Mouse (Mus musculus) MEL (cell line): Measurements from ENCODE around the gene Grin2b. TPM values are rescaled to one million over a fixed set of nuclear protein-coding genes. Genes with fewer than 3 reads are reported as not detected.

Experiments
- DNase-seq: peaks from one replicate; pipeline ENCODE4 v3.0.0; 2011; ENCODE audit warnings: low read depth, low spot score
- H3K27ac ChIP-seq: 2 replicates; pipeline ENCODE4 v1.5.1; 2012; ENCODE audit warnings: low read depth, mild to moderate bottlenecking, control low read depth, low read length, moderate library complexity; ENCODE audit not compliant: control insufficient read depth
- H3K27me3 ChIP-seq, 2 experiments: fragments of 150-350 bp in 1 of 2; sonication (generic) in 1 of 2; 2 replicates each; pipeline ENCODE4 v1.6.1; 2012; ENCODE audit warnings: low read length in 2 of 2, mild to moderate bottlenecking in 2 of 2, improper control_type of control experiment in 1 of 2, moderate library complexity in 1 of 2; ENCODE audit not compliant: insufficient read depth in 2 of 2, control insufficient read depth in 1 of 2
- H3K36me3 ChIP-seq, 2 experiments: 2 replicates each; pipeline ENCODE4 v1.6.1; 2012 to 2014; ENCODE audit warnings: low read length in 2 of 2, improper control_type of control experiment in 1 of 2, inconsistent platforms in 1 of 2, mild to moderate bottlenecking in 1 of 2; ENCODE audit not compliant: insufficient read depth in 2 of 2, control insufficient read depth in 1 of 2
- H3K4me1 ChIP-seq, 2 experiments: fragments of 150-350 bp in 1 of 2; sonication (generic) in 1 of 2; 2 replicates each; pipeline ENCODE4 v1.6.1; 2012; ENCODE audit warnings: low read length in 2 of 2, improper control_type of control experiment in 1 of 2, mild to moderate bottlenecking in 1 of 2; ENCODE audit not compliant: insufficient read depth in 2 of 2, control insufficient read depth in 1 of 2
- H3K4me3 ChIP-seq, 2 experiments: fragments of 150-350 bp in 1 of 2; sonication (generic) in 1 of 2; 2 replicates each; pipeline ENCODE4 v1.5.1; 2012; ENCODE audit warnings: low read depth in 2 of 2, low read length in 2 of 2, mild to moderate bottlenecking in 2 of 2, moderate library complexity in 2 of 2, control low read depth in 1 of 2, improper control_type of control experiment in 1 of 2; ENCODE audit not compliant: control insufficient read depth in 1 of 2, insufficient read depth in 1 of 2
- H3K79me2 ChIP-seq: 2 replicates; pipeline ENCODE4 v1.6.1; 2012; ENCODE audit warnings: mild to moderate bottlenecking, low read length, moderate library complexity; ENCODE audit not compliant: control insufficient read depth, poor library complexity, insufficient read depth
- H3K9ac ChIP-seq: 2 replicates; pipeline ENCODE4 v1.6.1; 2012; ENCODE audit warnings: low read depth, mild to moderate bottlenecking, control low read depth, low read length, moderate library complexity; ENCODE audit not compliant: control insufficient read depth, poor library complexity, severe bottlenecking
- H3K9me3 ChIP-seq: fragments of 150-350 bp; sonication (generic); replicated peaks from 2 replicates; pipeline ENCODE4 v1.6.1; 2012; ENCODE audit warnings: mild to moderate bottlenecking, low read length, improper control_type of control experiment, moderate library complexity; ENCODE audit not compliant: insufficient read depth
- BHLHE40 ChIP-seq: IDR thresholded peaks from 2 replicates; pipeline ENCODE4 v1.6.1; 2012; ENCODE audit warnings: low read depth, mild to moderate bottlenecking, inconsistent platforms, low read length, improper control_type of control experiment, borderline replicate concordance
- CHD1 ChIP-seq: IDR thresholded peaks from 2 replicates; pipeline ENCODE4 v1.6.1; 2012; ENCODE audit warnings: low read depth, mild to moderate bottlenecking, inconsistent platforms, low read length, improper control_type of control experiment
- CTCF ChIP-seq, 3 experiments: IDR thresholded peaks in 2 of 3; conservative IDR thresholded peaks in 1 of 3; 2 replicates each; pipeline ENCODE4 v1.5.1; 2011 to 2012; ENCODE audit warnings: low read length in 3 of 3, low read depth in 2 of 3, mild to moderate bottlenecking in 2 of 3, improper control_type of control experiment in 1 of 3, inconsistent platforms in 1 of 3, mixed read lengths in 1 of 3, moderate library complexity in 1 of 3; ENCODE audit not compliant: control insufficient read depth in 1 of 3, insufficient read depth in 1 of 3, poor library complexity in 1 of 3, severe bottlenecking in 1 of 3
- EP300 ChIP-seq, 2 experiments: IDR thresholded peaks; 2 replicates each; pipeline ENCODE4 v1.6.1; 2011; ENCODE audit warnings: improper control_type of control experiment in 2 of 2, low read length in 2 of 2, low read depth in 1 of 2, mild to moderate bottlenecking in 1 of 2
- ETS1 ChIP-seq: IDR thresholded peaks from 2 replicates; pipeline ENCODE4 v1.6.1; 2012; ENCODE audit warnings: low read depth, mild to moderate bottlenecking, inconsistent platforms, low read length, improper control_type of control experiment, moderate library complexity
- GABPA ChIP-seq: IDR thresholded peaks from 2 replicates; pipeline ENCODE4 v1.6.1; 2012; ENCODE audit warnings: low read depth, mild to moderate bottlenecking, inconsistent platforms, low read length, improper control_type of control experiment, moderate library complexity
- HCFC1 ChIP-seq: IDR thresholded peaks from 2 replicates; pipeline ENCODE4 v1.6.1; 2012; ENCODE audit warnings: low read depth, mild to moderate bottlenecking, inconsistent platforms, low read length, improper control_type of control experiment, moderate library complexity
- JUND ChIP-seq: IDR thresholded peaks from 2 replicates; pipeline ENCODE4 v1.6.1; 2011; ENCODE audit warnings: low read depth, mild to moderate bottlenecking, improper control_type of control experiment, low read length
- KAT2A ChIP-seq: conservative IDR thresholded peaks from 2 replicates; pipeline ENCODE4 v1.6.1; 2012; ENCODE audit warnings: low read depth, low read length, improper control_type of control experiment, inconsistent platforms
- MAX ChIP-seq: IDR thresholded peaks from 2 replicates; pipeline ENCODE4 v1.6.1; 2011; ENCODE audit warnings: low read length, improper control_type of control experiment
- MEF2A ChIP-seq: IDR thresholded peaks from 2 replicates; pipeline ENCODE4 v1.6.1; 2014; ENCODE audit warnings: low read depth, mild to moderate bottlenecking, inconsistent platforms, low read length, improper control_type of control experiment; ENCODE audit not compliant: poor library complexity, insufficient replicate concordance, severe bottlenecking; ENCODE audit errors: extremely low read depth
- MXI1 ChIP-seq: IDR thresholded peaks from 2 replicates; pipeline ENCODE4 v1.6.1; 2011; ENCODE audit warnings: mild to moderate bottlenecking, low read depth, low read length, improper control_type of control experiment
- NRF1 ChIP-seq: IDR thresholded peaks from 2 replicates; pipeline ENCODE4 v1.6.1; 2014; ENCODE audit warnings: low read depth, mild to moderate bottlenecking, inconsistent platforms, low read length, improper control_type of control experiment, moderate library complexity; ENCODE audit not compliant: poor library complexity, insufficient read depth, severe bottlenecking
- POLR2AphosphoS2 ChIP-seq: IDR thresholded peaks from 2 replicates; pipeline ENCODE4 v1.6.1; 2011; ENCODE audit warnings: low read length, improper control_type of control experiment
- POLR2AphosphoS5 ChIP-seq: IDR thresholded peaks from 2 replicates; pipeline ENCODE4 v1.6.1; 2012; ENCODE audit warnings: low read depth, borderline replicate concordance, mild to moderate bottlenecking, inconsistent platforms, low read length, moderate library complexity, mixed read lengths
- RCOR1 ChIP-seq: IDR thresholded peaks from 2 replicates; pipeline ENCODE4 v1.6.1; 2012; ENCODE audit warnings: low read depth, mild to moderate bottlenecking, inconsistent platforms, low read length, improper control_type of control experiment
- TAL1 ChIP-seq: IDR thresholded peaks from 2 replicates; pipeline ENCODE4 v1.6.1; 2012; ENCODE audit warnings: mild to moderate bottlenecking, inconsistent platforms, low read length, moderate library complexity, mixed read lengths
- TBP ChIP-seq: IDR thresholded peaks from 2 replicates; pipeline ENCODE4 v1.8.0; 2011; ENCODE audit warnings: low read depth, low read length, improper control_type of control experiment
- UBTF ChIP-seq: IDR thresholded peaks from 2 replicates; pipeline ENCODE4 v1.6.1; 2012; ENCODE audit warnings: low read depth, mild to moderate bottlenecking, inconsistent platforms, low read length, improper control_type of control experiment, moderate library complexity, borderline replicate concordance; ENCODE audit not compliant: insufficient read depth
- USF2 ChIP-seq, 2 experiments: IDR thresholded peaks; 2 replicates each; pipeline ENCODE4 v1.6.1; 2011 to 2012; ENCODE audit warnings: improper control_type of control experiment in 2 of 2, low read length in 2 of 2, borderline replicate concordance in 1 of 2, inconsistent platforms in 1 of 2, low read depth in 1 of 2, mild to moderate bottlenecking in 1 of 2; ENCODE audit not compliant: insufficient read depth in 1 of 2
- polyA plus RNA-seq, 2 experiments: library from polyadenylated mRNA; stranded (reverse) in 1 of 2; unstranded in 1 of 2; fragments of >175 nt in 1 of 2; fragments of >200 nt in 1 of 2; gene quantifications; 2 replicates each; pipeline versions ENCODE4 v1.2.1 to v1.2.4; 2012; ENCODE audit warnings: low replicate concordance in 2 of 2, low read depth in 1 of 2; ENCODE audit not compliant: insufficient read length in 2 of 2, insufficient read depth in 1 of 2, missing spikeins in 1 of 2
- total RNA-seq: library from RNA; depleted of rRNA; stranded (reverse); fragments of 300-350 nt; gene quantifications from 2 replicates; pipeline ENCODE4 v1.2.3, GENCODE M21; 2012

Gene Grin2b
- total and polyA plus RNA-seq, 3 experiments, result not detected

DNA sequence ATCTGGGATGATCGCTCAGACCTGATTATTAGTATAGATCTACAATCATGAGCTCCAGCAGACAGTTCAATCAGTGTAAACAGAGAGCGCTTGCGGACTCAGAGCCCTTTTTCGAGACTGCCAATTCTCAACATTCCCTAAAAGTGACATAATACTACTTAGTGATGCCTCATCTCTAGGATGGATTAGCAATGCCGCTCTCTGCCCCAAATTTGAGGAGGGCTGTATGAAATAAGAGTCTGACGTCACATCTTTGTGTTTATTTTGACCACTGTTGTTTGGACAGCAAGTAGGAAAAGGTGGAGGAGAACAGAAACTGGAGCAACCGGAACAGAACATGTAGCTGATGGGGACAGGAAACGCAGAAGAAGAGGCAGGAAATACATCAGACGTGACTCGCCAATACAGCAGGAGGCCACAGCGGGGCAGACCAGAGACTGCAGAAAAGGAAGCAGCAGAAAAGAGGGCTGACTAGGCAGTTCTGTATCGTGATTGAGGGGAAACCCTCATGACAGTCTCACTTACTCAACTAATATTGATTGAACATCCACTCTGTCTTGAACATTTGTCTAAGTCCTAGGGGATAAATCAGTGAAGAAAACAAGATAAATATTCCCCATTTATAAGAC lies 472.5 kb downstream of the Grin2b start:
- Histone ChIP-seq H3K27me3 (no peaks in the 10 kb centered on the region), H3K4me3 (no peak overlapping the region), H3K27ac (no peak overlapping the region), H3K4me1 (no peaks in the 10 kb centered on the region), H3K9ac (no peak overlapping the region), H3K9me3 (no peaks in the 10 kb centered on the region), H3K36me3 (no peaks in the 10 kb centered on the region), H3K79me2 (no peaks in the 10 kb centered on the region)
- DNase-seq, result no peak
- TF ChIP-seq CTCF (IDR thresholded peaks at IDR 0.05 in 2 of 3, conservative IDR thresholded peaks at IDR 0.05 in 1 of 3; ENCODE audit: control insufficient read depth in 1 of 3, insufficient read depth in 1 of 3, low read depth in 2 of 3, low read length in 3 of 3, poor library complexity in 1 of 3, severe bottlenecking in 1 of 3), result no peak
- no peak for TF ChIP-seq RCOR1
- no peak for TF ChIP-seq TBP
- TF ChIP-seq EP300 (IDR thresholded peaks at IDR 0.05; ENCODE audit: low read depth in 1 of 2, low read length in 2 of 2), result no peak
- TF ChIP-seq ETS1, result no peak
- no peak for TF ChIP-seq UBTF
- no peak for TF ChIP-seq JUND
- no peak for TF ChIP-seq BHLHE40

DNA sequence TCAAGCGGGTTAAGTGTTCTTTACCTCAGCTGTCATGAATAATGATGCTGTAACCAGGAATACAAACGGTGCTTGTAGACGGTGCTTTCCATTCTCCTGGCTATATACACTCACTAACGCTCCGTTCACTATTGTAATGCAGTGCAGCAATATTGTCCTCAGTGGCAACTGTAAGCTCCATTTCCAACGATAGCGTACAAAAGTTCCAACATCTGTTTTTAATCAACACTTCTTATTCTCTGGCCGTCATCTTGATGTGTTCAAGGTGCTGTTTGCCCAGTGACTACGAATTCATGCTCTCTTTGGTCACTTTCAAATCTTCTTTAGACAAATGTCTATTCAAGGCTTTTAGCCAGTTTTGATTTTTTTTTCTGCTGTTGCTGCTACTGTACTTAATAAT lies 480.8 kb downstream of the Grin2b start:
- no peaks in the 10 kb centered on the region for H3K9me3 ChIP-seq
- no peaks in the 10 kb centered on the region for H3K36me3 ChIP-seq
- H3K79me2 ChIP-seq, result no peaks in the 10 kb centered on the region
- no peak overlapping the region for H3K27ac ChIP-seq
- DNase-seq, result no peak
- H3K9ac ChIP-seq, result no peak overlapping the region
- no peak overlapping the region for H3K4me3 ChIP-seq
- H3K4me1 ChIP-seq, result no peaks in the 10 kb centered on the region
- no peaks in the 10 kb centered on the region for H3K27me3 ChIP-seq
- TF ChIP-seq GABPA (no peak), KAT2A (no peak), POLR2AphosphoS2 (no peak), MXI1 (no peak), UBTF (no peak), CHD1 (no peak), POLR2AphosphoS5 (no peak), HCFC1 (no peak), USF2 (IDR thresholded peaks at IDR 0.05; ENCODE audit: borderline replicate concordance in 1 of 2, insufficient read depth in 1 of 2, low read depth in 1 of 2, low read length in 2 of 2) (no peak), NRF1 (no peak), MAX (no peak), MEF2A (no peak), TAL1 (no peak)
- TF ChIP-seq, all 39 proteins: peak for 0
